9 mouse cellular contexts compared by ENCODE assay signal in the genomic region with DNA sequence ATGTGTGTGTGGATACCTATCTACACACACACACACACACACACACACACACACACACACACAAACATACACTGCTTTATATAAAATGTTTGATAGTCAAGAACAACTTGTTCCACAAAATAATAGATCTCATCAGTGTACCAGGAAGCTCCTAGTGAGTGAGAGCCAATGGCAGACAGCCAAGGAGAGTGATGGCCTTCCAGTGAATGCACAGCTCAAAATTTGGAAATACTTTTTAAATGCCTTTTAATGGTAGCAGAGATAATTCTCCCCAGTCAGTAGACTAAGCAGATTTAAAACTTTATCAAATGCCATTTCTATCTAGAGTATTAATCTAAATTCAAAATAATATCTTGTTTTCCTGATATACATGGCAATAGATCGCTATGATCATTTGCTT.
A peak's percentile ranks its signal among the peaks of the same experiment; 100 is the strongest.
DNase-seq lines count a peak whose midpoint lies in the region.
"Had no signal": no experiment of that assay in that cellular context is flagged by ENCODE, and none has a peak within 500 bp of the region (broad histone marks: within the 10 kb centered on the region; RNA-seq: fewer than 3 reads in every experiment).

No protein-coding gene starts in this region.

- peak; percentile 40 for DNase-seq in layer of hippocampus, adult 11-12 months (ENCODE audit: low spot score)
- DNase-seq in layer of hippocampus, postnatal 25 days (ENCODE audit: extremely low spot score in 1 of 2, low spot score in 1 of 2): no peak
- peak; percentile 61 for DNase-seq in adrenal gland, adult 2 months
- DNase-seq in brain, adult 2 months (ENCODE audit: low read depth, low spot score): peak; percentile 80
- DNase-seq in lung, postnatal 10 days: peak; percentile 25
- DNase-seq in thymus, postnatal 36 days: no peak
- DNase-seq in MN1 (ENCODE audit: low spot score): no peak
- DNase-seq: right cerebral cortex, postnatal 4 days; thymus, adult 18-20 months had no signal

Comparison
In these comparisons a context has a peak if more than half of its experiments do, and no peak if none do; other contexts are left out.
1. DNase-seq: peak in layer of hippocampus, adult 11-12 months (single experiment), adrenal gland, adult 2 months (single experiment), brain, adult 2 months (single experiment) and lung, postnatal 10 days (single experiment); none in layer of hippocampus, postnatal 25 days (0 of 2), thymus, postnatal 36 days (0 of 2) and MN1 (single experiment).